Mouse (Mus musculus) kidney, embryonic 16.5 days (tissue): Measurements from ENCODE around the gene Prkag1. TPM values are rescaled to one million over a fixed set of nuclear protein-coding genes. Genes with fewer than 3 reads are reported as not detected.
"Not testable (repeated sequence)": the region's sequence is repeated elsewhere in the genome, so short reads cannot be mapped to it uniquely, and the experiment has no call there.

Source experiments
- ATAC-seq: fragments of 200-750 bp; cut with Nextera tagmentation; 2 replicates; pipeline ENCODE4 v1.8.0; 2017; ENCODE audit warnings: moderate TSS enrichment; ENCODE audit not compliant: low FRiP score, low TSS enrichment
- H3K27ac ChIP-seq: fragments of 300-500 bp; sonication (generic); 2 replicates; pipeline ENCODE4 v1.5.1; 2014; ENCODE audit warnings: low read length
- H3K27me3 ChIP-seq: fragments of 300-500 bp; sonication (generic); 2 replicates; pipeline ENCODE4 v1.6.1; 2014; ENCODE audit warnings: low read length, control low read depth, mixed read lengths; ENCODE audit not compliant: insufficient read depth
- H3K36me3 ChIP-seq: fragments of 300-500 bp; sonication (generic); 2 replicates; pipeline ENCODE4 v1.6.1; 2014; ENCODE audit warnings: low read length, control low read depth, mixed read lengths; ENCODE audit not compliant: insufficient read depth
- H3K4me1 ChIP-seq: fragments of 300-500 bp; sonication (generic); 2 replicates; pipeline ENCODE4 v1.6.1; 2014; ENCODE audit warnings: low read length, control low read depth, mixed read lengths; ENCODE audit not compliant: insufficient read depth
- H3K4me2 ChIP-seq: fragments of 300-500 bp; sonication (generic); replicated peaks from 2 replicates; pipeline ENCODE4 v1.6.1; 2014; ENCODE audit warnings: low read depth, low read length
- H3K4me3 ChIP-seq: fragments of 300-500 bp; sonication (generic); 2 replicates; pipeline ENCODE4 v1.5.1; 2014; ENCODE audit warnings: mild to moderate bottlenecking, low read length
- H3K9ac ChIP-seq: fragments of 300-500 bp; sonication (generic); replicated peaks from 2 replicates; pipeline ENCODE4 v1.6.1; 2014; ENCODE audit warnings: low read length
- H3K9me3 ChIP-seq: fragments of 300-500 bp; sonication (generic); 2 replicates; pipeline ENCODE4 v1.6.1; 2016; ENCODE audit warnings: low read length, control low read depth
- whole genome bisulfite sequencing: fragments of 180-500 bp; shearing (Covaris S2); extraction: QIAGEN DNeasy Blood & Tissue Kit; methylation state at CpG from one replicate; pipeline ENCODE4 v1.1.7; 2014; 5-methylcytosine and 5-hydroxymethylcytosine counted together
- polyA plus RNA-seq: library from polyadenylated mRNA; unstranded; fragments of >200 nt; fragmentation: Nextera tagmentation; extraction: Ambion mirVana; gene quantifications from 2 replicates; pipeline ENCODE4 v1.2.1, GENCODE M21; 2015

The Prkag1 gene
- polyA plus RNA-seq, 1 experiment from 2014 or later: 119 TPM

- Histone ChIP-seq H3K36me3 (peaks cover 41% of the 10 kb centered on the region), H3K4me3 (peak overlapping the region; percentile 90), H3K4me2 (peak overlapping the region; percentile 70), H3K27ac (peak overlapping the region; percentile 94), H3K4me1 (peaks cover 26% of the 10 kb centered on the region), H3K27me3 (no peaks in the 10 kb centered on the region), H3K9ac (peak overlapping the region; percentile 93), H3K9me3 (no peaks in the 10 kb centered on the region)
- 9% methylated on average over 9 of the region's 9 CpGs for whole genome bisulfite sequencing
- ATAC-seq: peak; percentile 25
These were observed 339 bp upstream of the Prkag1 start for GRCm38 (mm10) chr15:98831684-98832035.

GRCm38 (mm10) chr15:98827611-98828011 lies 3.7 kb downstream of the Prkag1 start:
- WGBS: 92% methylated on average over 7 of the region's 7 CpGs
- Histone ChIP-seq H3K4me2 (no peak overlapping the region), H3K9ac (no peak overlapping the region), H3K27me3 (no peaks in the 10 kb centered on the region), H3K9me3 (no peaks in the 10 kb centered on the region), H3K4me1 (peaks cover 23% of the 10 kb centered on the region), H3K4me3 (no peak overlapping the region), H3K27ac (no peak overlapping the region), H3K36me3 (peaks cover 18% of the 10 kb centered on the region)
- no peak for ATAC-seq

DNA sequence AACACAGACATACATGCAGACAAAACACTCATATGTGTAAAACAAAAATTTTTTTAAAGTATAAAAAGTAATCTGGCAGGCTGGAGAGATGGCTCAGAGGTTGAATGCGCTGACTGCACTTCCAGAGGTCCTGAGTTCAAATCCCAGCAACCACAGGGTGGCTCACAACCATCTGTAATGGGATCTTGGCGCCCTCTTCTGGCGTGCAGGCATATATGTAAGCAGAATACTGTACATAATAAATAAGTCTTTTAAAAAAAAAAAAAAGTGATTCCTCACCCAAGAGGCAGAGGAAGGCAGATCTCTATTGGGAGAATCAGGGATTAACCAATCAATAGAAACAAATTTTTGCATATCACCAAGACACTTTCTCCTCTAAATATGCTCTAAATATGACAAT lies 7.9 kb downstream of the Prkag1 start:
- Histone ChIP-seq H3K4me2 (no peak overlapping the region), H3K9ac (no peak overlapping the region), H3K27me3 (no peaks in the 10 kb centered on the region), H3K27ac (no peak overlapping the region), H3K36me3 (peaks cover 32% of the 10 kb centered on the region), H3K4me3 (no peak overlapping the region), H3K9me3 (no peaks in the 10 kb centered on the region), H3K4me1 (no peaks in the 10 kb centered on the region)
- ATAC-seq: no peak
- 68% methylated on average over 3 of the region's 3 CpGs for WGBS

DNA sequence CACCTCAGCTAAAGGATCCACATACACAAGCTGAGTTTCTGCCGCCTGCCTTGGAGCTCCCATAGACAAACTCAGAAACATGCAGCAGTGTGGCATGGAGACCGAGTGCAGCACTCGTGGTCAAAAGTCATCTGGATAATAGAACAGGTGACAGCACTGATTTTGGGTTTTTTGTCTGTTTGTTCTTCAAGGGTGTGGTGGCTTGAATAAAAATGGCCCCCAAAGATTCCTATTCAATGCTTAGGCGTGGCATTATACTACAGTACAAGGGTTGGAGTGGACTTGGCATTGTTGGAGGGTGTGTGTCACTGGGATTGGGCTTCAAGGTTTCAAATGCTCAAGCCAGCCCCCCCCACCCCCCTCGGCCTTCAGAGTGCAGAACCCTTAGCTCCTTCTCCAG lies 9.2 kb downstream of the Prkag1 start:
- no peak overlapping the region for H3K27ac ChIP-seq
- peaks cover 33% of the 10 kb centered on the region for H3K36me3 ChIP-seq
- ATAC-seq: no peak
- 97% methylated on average over 5 of the region's 5 CpGs for WGBS
- H3K4me2 ChIP-seq: no peak overlapping the region
- H3K4me1 ChIP-seq: no peaks in the 10 kb centered on the region
- no peaks in the 10 kb centered on the region for H3K27me3 ChIP-seq
- no peaks in the 10 kb centered on the region for H3K9me3 ChIP-seq
- no peak overlapping the region for H3K4me3 ChIP-seq
- no peak overlapping the region for H3K9ac ChIP-seq

- no peak overlapping the region for H3K9ac ChIP-seq
- WGBS: 38% methylated on average over 10 of the region's 10 CpGs
- H3K4me2 ChIP-seq: no peak overlapping the region
- no peak for ATAC-seq
- peaks cover 35% of the 10 kb centered on the region for H3K36me3 ChIP-seq
- no peaks in the 10 kb centered on the region for H3K4me1 ChIP-seq
- H3K9me3 ChIP-seq: no peaks in the 10 kb centered on the region
- no peak overlapping the region for H3K4me3 ChIP-seq
- H3K27ac ChIP-seq: no peak overlapping the region
- H3K27me3 ChIP-seq: no peaks in the 10 kb centered on the region
These were observed 9.9 kb downstream of the Prkag1 start for GRCm38 (mm10) chr15:98821403-98821802.

GRCm38 (mm10) chr15:98820937-98821336 lies 10.4 kb downstream of the Prkag1 start:
- WGBS: 94% methylated on average over 4 of the region's 4 CpGs

GRCm38 (mm10) chr15:98818171-98818570 lies 13.2 kb downstream of the Prkag1 start:
- H3K27me3 ChIP-seq: no peaks in the 10 kb centered on the region
- no peak overlapping the region for H3K9ac ChIP-seq
- no peaks in the 10 kb centered on the region for H3K4me1 ChIP-seq
- no peak overlapping the region for H3K4me2 ChIP-seq
- no peaks in the 10 kb centered on the region for H3K9me3 ChIP-seq
- no peak overlapping the region for H3K4me3 ChIP-seq
- ATAC-seq: no peak
- H3K36me3 ChIP-seq: peaks cover 44% of the 10 kb centered on the region
- WGBS: 93% methylated on average over 7 of the region's 7 CpGs
- H3K27ac ChIP-seq: no peak overlapping the region

More at GRCm38 (mm10) chr15:98820937-98821336, 10.4 kb downstream of the Prkag1 start:
- no peaks in the 10 kb centered on the region for H3K9me3 ChIP-seq
- H3K4me1 ChIP-seq: no peaks in the 10 kb centered on the region
- no peak overlapping the region for H3K9ac ChIP-seq
- no peak overlapping the region for H3K4me3 ChIP-seq
- no peak for ATAC-seq
- no peaks in the 10 kb centered on the region for H3K27me3 ChIP-seq
- H3K36me3 ChIP-seq: peaks cover 39% of the 10 kb centered on the region
- no peak overlapping the region for H3K4me2 ChIP-seq
- no peak overlapping the region for H3K27ac ChIP-seq

DNA sequence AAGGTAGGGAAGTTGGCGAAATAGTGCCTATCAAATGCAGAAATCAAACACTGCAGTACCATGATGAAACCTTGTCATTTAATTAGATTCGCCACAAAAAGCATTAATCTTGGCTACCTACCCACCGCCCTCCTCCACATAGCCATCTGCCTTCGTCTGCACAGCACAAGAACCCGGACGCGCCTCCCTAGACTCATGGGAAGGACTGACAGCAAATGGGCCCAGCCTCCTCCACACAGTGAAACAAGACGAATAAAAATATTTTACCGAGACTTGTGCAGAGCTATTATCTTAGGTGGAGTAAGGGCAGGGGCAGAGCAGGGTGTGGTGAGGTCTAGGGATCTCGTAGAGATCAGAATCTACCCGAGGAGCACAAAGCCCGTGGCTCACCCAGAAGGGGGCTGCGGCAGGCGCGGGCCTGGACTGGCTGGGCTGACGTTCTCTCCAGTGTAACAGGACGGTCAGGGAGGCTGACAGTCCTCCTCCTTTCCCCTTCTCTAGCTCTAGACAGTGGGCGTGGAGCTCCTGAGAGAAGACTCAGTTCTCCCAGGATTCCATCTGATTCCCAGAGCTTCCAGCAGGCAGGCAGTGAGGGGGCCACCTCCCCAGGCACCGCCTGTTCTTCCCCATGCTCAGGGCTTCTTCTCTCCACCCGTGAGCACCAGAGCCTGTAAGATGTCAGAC lies 18.4 kb downstream of the Prkag1 start:
- H3K4me3 ChIP-seq: no peak overlapping the region
- no peak overlapping the region for H3K9ac ChIP-seq
- H3K4me2 ChIP-seq: no peak overlapping the region
- H3K27ac ChIP-seq: no peak overlapping the region
- H3K36me3 ChIP-seq: peaks cover 39% of the 10 kb centered on the region
- 78% methylated on average over 20 of the region's 20 CpGs for WGBS
- no peaks in the 10 kb centered on the region for H3K9me3 ChIP-seq
- peaks cover 10% of the 10 kb centered on the region for H3K4me1 ChIP-seq
- H3K27me3 ChIP-seq: peaks cover 22% of the 10 kb centered on the region
- ATAC-seq: no peak

DNA sequence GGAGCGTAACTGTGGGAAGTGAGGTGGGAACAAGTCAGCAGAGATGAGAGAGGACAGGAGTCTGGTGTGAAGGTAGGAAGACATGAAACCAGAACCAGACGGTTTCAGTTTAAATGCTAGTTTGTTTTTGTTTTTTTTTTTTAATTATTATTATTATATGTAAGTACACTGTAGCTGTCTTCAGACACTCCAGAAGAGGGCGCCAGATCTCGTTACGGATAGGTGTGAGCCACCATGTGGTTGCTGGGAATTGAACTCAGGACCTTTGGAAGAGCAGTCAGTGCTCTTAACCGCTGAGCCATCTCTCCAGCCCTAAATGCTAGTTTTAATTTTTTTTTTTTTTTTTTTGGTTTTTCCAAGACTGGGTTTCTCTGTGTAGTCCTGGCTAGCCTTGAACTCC lies 21.1 kb downstream of the Prkag1 start:
- not testable (repeated sequence) for H3K9me3 ChIP-seq, ATAC-seq, H3K9ac ChIP-seq, H3K4me3 ChIP-seq, H3K27ac ChIP-seq, H3K4me2 ChIP-seq
- WGBS: 68% methylated on average over 6 of the region's 6 CpGs
- peaks cover 24% of the 10 kb centered on the region for H3K36me3 ChIP-seq
- H3K27me3 ChIP-seq: peaks cover 49% of the 10 kb centered on the region
- H3K4me1 ChIP-seq: peaks cover 34% of the 10 kb centered on the region

DNA sequence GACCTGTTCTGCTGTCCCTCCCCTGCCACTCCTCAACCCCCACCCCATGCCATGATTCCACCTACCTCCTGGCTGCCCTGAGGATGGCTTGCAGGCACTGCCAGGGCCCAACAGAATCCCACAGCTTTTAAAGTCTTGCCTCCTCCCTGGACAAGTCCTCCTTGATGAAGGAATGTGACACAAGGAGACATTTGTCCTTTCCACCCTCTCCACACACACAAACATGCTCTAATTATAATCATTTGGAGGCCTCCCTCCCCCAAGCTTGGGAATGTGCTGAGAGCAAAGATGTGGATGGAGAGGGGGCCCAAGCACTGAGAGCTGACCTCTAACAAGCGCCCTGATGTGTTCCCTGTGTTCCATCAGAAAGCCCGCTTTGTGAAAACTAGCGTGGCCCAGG lies 21.9 kb downstream of the Prkag1 start, which contains the start of gene Ddn:
TSS of gene Ddn (minus strand) at position 101 of the 400 bp plus-strand sequence.
- Histone ChIP-seq H3K36me3 (peaks cover 24% of the 10 kb centered on the region), H3K27me3 (peaks cover 57% of the 10 kb centered on the region), H3K9me3 (no peaks in the 10 kb centered on the region), H3K4me1 (peaks cover 34% of the 10 kb centered on the region), H3K9ac (peak within 1 kb of the TSS; percentile 45; the same call in 1 of the 2 replicates), H3K27ac (no peak within 1 kb of the TSS), H3K4me3 (peak within 1 kb of the TSS; percentile 48), H3K4me2 (peak within 1 kb of the TSS; percentile 86)
- WGBS: 38% methylated on average over 3 of the region's 3 CpGs
- no peak for ATAC-seq
